Mouse (Mus musculus): Measurements from ENCODE around the gene Bcl11a.

GRCm38 (mm10) chr11:24201223-24201622, 123.4 kb downstream of the Bcl11a start:
- no peak for TF ChIP-seq TAL1 (conservative IDR thresholded peaks at IDR 0.05; ENCODE audit: low read depth, low read length)
- no peak for TF ChIP-seq CTCF (IDR thresholded peaks at IDR 0.05; ENCODE audit: low read depth, low read length)

Data from G1E (cell line).